Mouse (Mus musculus) cortical plate, adult 2 months (tissue): ENCODE results near the gene Mbnl1. TPM values are rescaled to one million over a fixed set of nuclear protein-coding genes. Genes with fewer than 3 reads are reported as not detected.
A peak's percentile ranks its signal among the peaks of the same experiment; 100 is the strongest.

Experiments used
- H3K27ac ChIP-seq: fragments of 200-500 bp; 2 replicates; pipeline ENCODE4 v1.5.1; 2012; ENCODE audit warnings: low read length, control low read depth, inconsistent platforms; ENCODE audit not compliant: insufficient read depth
- H3K4me1 ChIP-seq: fragments of 200-500 bp; 2 replicates; pipeline ENCODE4 v1.6.1; 2011; ENCODE audit warnings: low read length; ENCODE audit not compliant: control insufficient read depth, insufficient read depth
- H3K4me3 ChIP-seq: fragments of 200-500 bp; 2 replicates; pipeline ENCODE4 v1.5.1; 2011; ENCODE audit warnings: mild to moderate bottlenecking, low read length, control low read depth; ENCODE audit not compliant: insufficient read depth
- CTCF ChIP-seq: fragments of 200-500 bp; IDR thresholded peaks from 2 replicates; pipeline ENCODE4 v1.5.1; 2011; ENCODE audit warnings: mild to moderate bottlenecking, control low read depth, low read length; ENCODE audit not compliant: insufficient read depth; ENCODE audit errors: extremely low read depth
- POLR2A ChIP-seq: fragments of 200-500 bp; IDR thresholded peaks from 2 replicates; pipeline ENCODE4 v1.6.1; 2011; ENCODE audit warnings: mild to moderate bottlenecking, low read length, control low read depth; ENCODE audit not compliant: insufficient read depth; ENCODE audit errors: extremely low read depth
- polyA plus RNA-seq: library from polyadenylated mRNA; depleted of rRNA; stranded (reverse); fragments of >200 nt; gene quantifications from 2 replicates; pipeline ENCODE4 v1.2.3, GENCODE M21; 2012

Gene Mbnl1
- polyA plus RNA-seq, 1 experiment: 49.0 TPM

- Histone ChIP-seq H3K27ac (no peak overlapping the region), H3K4me3 (no peak overlapping the region), H3K4me1 (peaks cover 14% of the 10 kb centered on the region)
- TF ChIP-seq POLR2A: no peak
- no peak for TF ChIP-seq CTCF
Observed at GRCm38 (mm10) chr3:60564244-60564643, 91.6 kb downstream of the Mbnl1 start.

GRCm38 (mm10) chr3:60565204-60565603 is 92.6 kb downstream of the Mbnl1 start:
- Histone ChIP-seq H3K4me3 (no peak overlapping the region), H3K4me1 (peaks cover 17% of the 10 kb centered on the region), H3K27ac (no peak overlapping the region)
- TF ChIP-seq POLR2A (no peak), CTCF (no peak)

DNA sequence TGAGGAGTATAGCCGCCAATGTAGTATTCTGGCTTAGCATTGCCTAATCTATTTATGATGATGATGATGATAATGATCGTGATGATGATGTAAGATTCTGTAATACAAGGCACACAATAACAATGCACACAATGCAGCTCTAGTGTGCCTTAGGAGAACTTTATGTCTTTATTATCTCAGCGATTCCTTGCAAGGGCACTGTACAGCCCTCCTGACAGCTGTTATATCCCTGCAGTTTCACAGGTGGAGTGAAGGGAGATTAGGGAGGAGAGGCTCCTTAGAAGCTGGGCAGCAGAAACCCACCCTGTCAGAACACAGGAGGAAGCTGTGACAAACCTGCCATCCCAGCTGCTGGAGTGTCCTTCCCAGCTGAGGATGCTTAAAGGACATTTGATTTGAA is 93.3 kb downstream of the Mbnl1 start:
- H3K4me1 ChIP-seq: peaks cover 19% of the 10 kb centered on the region
- no peak overlapping the region for H3K4me3 ChIP-seq
- no peak for TF ChIP-seq POLR2A
- peak overlapping the region; percentile 32; the same call in 1 of the 2 replicates for H3K27ac ChIP-seq

GRCm38 (mm10) chr3:60568171-60568684 is 95.6 kb downstream of the Mbnl1 start:
- H3K4me1 ChIP-seq: peaks cover 19% of the 10 kb centered on the region
- no peak for TF ChIP-seq CTCF
- no peak for TF ChIP-seq POLR2A
- H3K27ac ChIP-seq: no peak overlapping the region
- no peak overlapping the region for H3K4me3 ChIP-seq

- TF ChIP-seq POLR2A (no peak), CTCF (no peak)
- Histone ChIP-seq H3K27ac (0 out of 2 replicates have a peak overlapping the region, but pooled peaks have one; percentile 4), H3K4me1 (peaks cover 17% of the 10 kb centered on the region), H3K4me3 (no peak overlapping the region)
Observed at GRCm38 (mm10) chr3:60568801-60569568, 96.4 kb downstream of the Mbnl1 start.

GRCm38 (mm10) chr3:60569781-60570180 is 97.2 kb downstream of the Mbnl1 start:
- no peak for TF ChIP-seq CTCF
- TF ChIP-seq POLR2A: no peak
- Histone ChIP-seq H3K4me3 (no peak overlapping the region), H3K4me1 (peaks cover 13% of the 10 kb centered on the region), H3K27ac (no peak overlapping the region)

GRCm38 (mm10) chr3:60570491-60571022 is 97.9 kb downstream of the Mbnl1 start:
- H3K4me1 ChIP-seq: peaks cover 15% of the 10 kb centered on the region
- no peak for TF ChIP-seq POLR2A
- no peak overlapping the region for H3K4me3 ChIP-seq
- H3K27ac ChIP-seq: peak overlapping the region; percentile 45; the same call in 1 of the 2 replicates

- TF ChIP-seq CTCF (no peak), POLR2A (no peak)
- no peak overlapping the region for H3K4me3 ChIP-seq
- H3K4me1 ChIP-seq: peaks cover 11% of the 10 kb centered on the region
- H3K27ac ChIP-seq: no peak overlapping the region
Observed at GRCm38 (mm10) chr3:60571493-60571892, 98.9 kb downstream of the Mbnl1 start.

DNA sequence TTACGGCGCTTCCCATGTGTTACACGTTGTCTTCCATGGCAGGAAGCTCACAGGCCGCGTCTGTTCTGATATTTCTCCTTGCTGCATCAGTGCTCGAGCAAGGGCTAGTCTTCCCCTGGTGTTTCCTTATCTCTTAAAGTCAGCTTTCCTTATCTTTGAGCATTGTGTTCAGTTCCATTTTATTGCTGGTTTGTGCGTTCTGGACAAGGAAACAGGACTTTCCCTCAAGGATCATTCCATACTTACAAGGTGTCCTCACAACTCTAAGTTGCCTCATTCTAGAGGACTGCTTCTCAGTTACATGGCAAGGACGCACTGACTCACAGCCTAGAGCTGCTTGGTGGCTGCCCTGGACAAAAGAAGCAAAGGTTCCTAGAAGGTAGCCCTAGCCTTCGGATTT is 101.6 kb downstream of the Mbnl1 start:
- peak overlapping the region; percentile 85 for H3K27ac ChIP-seq
- TF ChIP-seq POLR2A: no peak
- no peak overlapping the region for H3K4me3 ChIP-seq
- peaks cover 15% of the 10 kb centered on the region for H3K4me1 ChIP-seq
